Mouse (Mus musculus) forebrain, embryonic 15.5 days (tissue): ENCODE measurements at regions not wholly inside any gene's neighbourhood (a gene's known extent, or its start where the extent isn't known, plus 50 kb on each side); places are given as distances from the start of the nearest gene placed in this dataset.

Experiments used
- ATAC-seq: fragments of 200-750 bp; cut with Nextera tagmentation; replicated peaks from 2 replicates; pipeline ENCODE4 v1.8.0; 2017; ENCODE audit warnings: mild to moderate bottlenecking, moderate TSS enrichment, moderate library complexity
- H3K27ac ChIP-seq: fragments of 300-500 bp; sonication (generic); replicated peaks from 2 replicates; pipeline ENCODE4 v1.5.1; 2015; ENCODE audit warnings: mild to moderate bottlenecking, inconsistent platforms
- H3K27me3 ChIP-seq: fragments of 300-500 bp; sonication (generic); 2 replicates; pipeline ENCODE4 v1.6.1; 2015; ENCODE audit warnings: inconsistent platforms
- H3K36me3 ChIP-seq: fragments of 300-500 bp; sonication (generic); 2 replicates; pipeline ENCODE4 v1.6.1; 2015; ENCODE audit warnings: mild to moderate bottlenecking, inconsistent platforms
- H3K4me1 ChIP-seq: fragments of 300-500 bp; sonication (generic); 2 replicates; pipeline ENCODE4 v1.6.1; 2015; ENCODE audit warnings: inconsistent platforms
- H3K4me2 ChIP-seq: fragments of 300-500 bp; sonication (generic); replicated peaks from 2 replicates; pipeline ENCODE4 v1.6.1; 2015; ENCODE audit warnings: mild to moderate bottlenecking, inconsistent platforms
- H3K4me3 ChIP-seq: fragments of 300-500 bp; sonication (generic); 2 replicates; pipeline ENCODE4 v1.5.1; 2015; ENCODE audit warnings: mild to moderate bottlenecking, inconsistent platforms
- H3K9ac ChIP-seq: fragments of 300-500 bp; sonication (generic); replicated peaks from 2 replicates; pipeline ENCODE4 v1.6.1; 2015; ENCODE audit warnings: mild to moderate bottlenecking, inconsistent platforms
- H3K9me3 ChIP-seq: fragments of 300-500 bp; sonication (generic); 2 replicates; pipeline ENCODE4 v1.6.1; 2016; ENCODE audit warnings: inconsistent platforms
- WGBS: fragments of 180-500 bp; shearing (Covaris S2); methylation state at CpG from one replicate; pipeline ENCODE4 v1.1.7; 2015; ENCODE audit warnings: mixed read lengths; 5-methylcytosine and 5-hydroxymethylcytosine counted together

DNA sequence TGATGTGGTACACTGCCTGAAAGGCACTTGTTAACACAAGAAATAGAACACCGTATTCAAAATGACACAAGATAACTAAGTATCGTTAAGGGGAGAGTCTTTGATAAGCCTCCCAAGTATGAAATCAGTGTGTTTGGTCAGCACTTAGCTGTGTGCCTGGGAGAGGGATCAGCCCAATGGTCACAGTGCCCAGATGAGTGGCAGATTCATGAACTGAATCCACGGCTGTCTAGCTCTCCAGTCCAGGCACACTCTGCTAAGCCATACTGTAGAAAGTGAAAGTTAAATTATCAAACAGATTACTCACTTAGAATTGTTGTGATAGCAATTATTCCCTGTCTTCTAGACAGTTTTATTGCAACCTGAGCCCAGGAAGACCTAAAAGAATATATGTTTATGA is 176.0 kb upstream of the Far2 start:
- Histone ChIP-seq H3K4me3 (no peak overlapping the region), H3K27me3 (no peaks in the 10 kb centered on the region), H3K4me2 (no peak overlapping the region), H3K36me3 (no peaks in the 10 kb centered on the region), H3K27ac (no peak overlapping the region), H3K9ac (no peak overlapping the region), H3K4me1 (no peaks in the 10 kb centered on the region), H3K9me3 (no peaks in the 10 kb centered on the region)
- ATAC-seq, result no peak
- 78% methylated on average over 3 of the region's 3 CpGs for WGBS

DNA sequence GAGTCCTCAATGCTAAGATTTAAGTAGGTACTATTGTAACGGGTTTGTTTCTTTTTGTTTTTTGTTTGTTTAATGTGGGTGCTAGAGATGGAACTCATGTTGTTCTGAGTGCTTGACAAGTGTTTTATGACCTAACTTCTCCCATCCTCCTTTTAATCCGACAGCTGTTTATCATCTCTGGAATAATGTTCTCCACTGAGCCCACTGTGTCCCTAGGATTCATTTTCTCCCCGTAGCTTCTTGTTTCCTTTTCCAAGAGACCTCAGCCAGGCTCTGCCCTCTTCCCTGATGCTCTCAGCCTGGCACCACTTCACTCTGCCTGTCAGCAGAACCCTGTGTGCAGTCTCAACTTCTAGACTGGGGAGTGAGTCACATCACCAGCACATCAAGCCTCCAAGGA is 173.9 kb upstream of the Far2 start:
- no peak for ATAC-seq
- no peak overlapping the region for H3K9ac ChIP-seq
- H3K4me1 ChIP-seq, result no peaks in the 10 kb centered on the region
- no peaks in the 10 kb centered on the region for H3K36me3 ChIP-seq
- WGBS, result 87% methylated on average over 3 of the region's 3 CpGs
- no peak overlapping the region for H3K4me2 ChIP-seq
- no peaks in the 10 kb centered on the region for H3K27me3 ChIP-seq
- H3K4me3 ChIP-seq, result no peak overlapping the region
- no peaks in the 10 kb centered on the region for H3K9me3 ChIP-seq
- H3K27ac ChIP-seq, result no peak overlapping the region

- Histone ChIP-seq H3K4me2 (no peak overlapping the region), H3K9me3 (no peaks in the 10 kb centered on the region), H3K36me3 (no peaks in the 10 kb centered on the region), H3K4me1 (no peaks in the 10 kb centered on the region), H3K27ac (no peak overlapping the region), H3K27me3 (no peaks in the 10 kb centered on the region), H3K4me3 (no peak overlapping the region), H3K9ac (no peak overlapping the region)
- 89% methylated on average over 3 of the region's 3 CpGs for WGBS
- no peak for ATAC-seq
These were observed 168.6 kb upstream of the Far2 start for GRCm38 (mm10) chr6:147878485-147878884.

- Histone ChIP-seq H3K4me2 (no peak overlapping the region), H3K9me3 (no peaks in the 10 kb centered on the region), H3K27me3 (no peaks in the 10 kb centered on the region), H3K27ac (no peak overlapping the region), H3K36me3 (no peaks in the 10 kb centered on the region), H3K9ac (no peak overlapping the region), H3K4me3 (no peak overlapping the region), H3K4me1 (no peaks in the 10 kb centered on the region)
- WGBS, result 86% methylated on average over 4 of the region's 4 CpGs
- ATAC-seq, result no peak
These were observed 161.2 kb upstream of the Far2 start for GRCm38 (mm10) chr6:147885902-147886301.

- Histone ChIP-seq H3K4me1 (0 out of 2 replicates have a peak, but pooled peaks cover 9% of the 10 kb centered on the region), H3K4me2 (no peak overlapping the region), H3K9me3 (no peaks in the 10 kb centered on the region), H3K9ac (no peak overlapping the region), H3K4me3 (no peak overlapping the region), H3K27me3 (no peaks in the 10 kb centered on the region), H3K36me3 (no peaks in the 10 kb centered on the region), H3K27ac (no peak overlapping the region; the same call in 1 of the 2 replicates)
- 71% methylated on average over 1 of the region's 1 CpGs for WGBS
- ATAC-seq, result peak; percentile 66; the same call in 1 of the 2 replicates
These were observed 127.4 kb upstream of the Far2 start for GRCm38 (mm10) chr6:147919697-147920096.

DNA sequence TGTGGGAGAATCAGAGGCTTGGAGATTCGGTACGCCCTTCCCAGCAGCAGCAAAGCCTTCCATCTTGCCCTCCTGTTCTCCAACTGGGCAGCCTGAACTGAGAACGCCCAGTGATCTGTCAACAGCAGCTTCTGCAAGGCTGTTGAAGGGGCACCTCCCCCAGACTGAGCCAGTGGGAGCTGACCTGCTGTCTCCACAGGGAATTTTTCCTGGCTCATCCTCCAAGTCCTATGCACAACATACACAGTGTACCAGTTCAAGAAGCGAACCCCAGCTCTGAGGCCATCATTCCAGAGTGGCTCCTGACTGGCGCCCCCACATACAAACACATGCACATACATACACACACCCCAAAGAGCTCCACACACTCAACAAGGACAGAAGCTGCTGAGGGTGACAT is 126.0 kb upstream of the Far2 start:
- H3K9ac ChIP-seq, result no peak overlapping the region
- no peak for ATAC-seq
- H3K4me2 ChIP-seq, result no peak overlapping the region
- H3K4me3 ChIP-seq, result no peak overlapping the region
- H3K4me1 ChIP-seq, result 0 out of 2 replicates have a peak, but pooled peaks cover 9% of the 10 kb centered on the region
- H3K36me3 ChIP-seq, result no peaks in the 10 kb centered on the region
- H3K27me3 ChIP-seq, result no peaks in the 10 kb centered on the region
- H3K9me3 ChIP-seq, result no peaks in the 10 kb centered on the region
- 73% methylated on average over 5 of the region's 5 CpGs for WGBS
- no peak overlapping the region for H3K27ac ChIP-seq

- Histone ChIP-seq H3K9me3 (no peaks in the 10 kb centered on the region), H3K27ac (no peak overlapping the region), H3K9ac (no peak overlapping the region), H3K4me2 (no peak overlapping the region), H3K4me3 (no peak overlapping the region), H3K4me1 (0 out of 2 replicates have a peak, but pooled peaks cover 9% of the 10 kb centered on the region), H3K27me3 (no peaks in the 10 kb centered on the region), H3K36me3 (no peaks in the 10 kb centered on the region)
- no peak for ATAC-seq
- 80% methylated on average over 5 of the region's 5 CpGs for WGBS
These were observed 124.6 kb upstream of the Far2 start for GRCm38 (mm10) chr6:147922506-147922905.

DNA sequence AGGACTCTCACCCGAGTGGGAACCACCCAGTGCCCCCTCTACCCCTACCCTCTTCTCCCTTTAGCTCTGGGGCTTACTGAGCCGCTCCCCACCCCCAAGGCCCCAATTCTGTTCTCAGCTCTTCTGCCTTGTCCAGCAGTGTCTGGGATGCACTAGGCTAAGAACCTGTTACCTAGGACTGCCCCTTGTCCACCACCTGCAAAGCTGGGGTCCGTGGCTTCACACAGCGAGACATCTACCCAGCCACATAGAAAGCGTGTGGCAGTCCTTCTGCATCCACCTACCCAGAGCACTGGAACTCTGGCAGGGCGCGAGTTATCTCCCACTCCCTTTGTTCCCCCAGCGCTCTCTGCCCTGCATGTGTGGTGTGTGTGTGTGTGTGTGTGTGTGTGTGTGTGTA is 123.8 kb upstream of the Far2 start:
- no peak for ATAC-seq
- Histone ChIP-seq H3K9me3 (no peaks in the 10 kb centered on the region), H3K4me3 (no peak overlapping the region), H3K27me3 (no peaks in the 10 kb centered on the region), H3K4me2 (no peak overlapping the region), H3K9ac (no peak overlapping the region), H3K4me1 (0 out of 2 replicates have a peak, but pooled peaks cover 9% of the 10 kb centered on the region), H3K27ac (no peak overlapping the region), H3K36me3 (no peaks in the 10 kb centered on the region)
- 94% methylated on average over 8 of the region's 8 CpGs for WGBS

DNA sequence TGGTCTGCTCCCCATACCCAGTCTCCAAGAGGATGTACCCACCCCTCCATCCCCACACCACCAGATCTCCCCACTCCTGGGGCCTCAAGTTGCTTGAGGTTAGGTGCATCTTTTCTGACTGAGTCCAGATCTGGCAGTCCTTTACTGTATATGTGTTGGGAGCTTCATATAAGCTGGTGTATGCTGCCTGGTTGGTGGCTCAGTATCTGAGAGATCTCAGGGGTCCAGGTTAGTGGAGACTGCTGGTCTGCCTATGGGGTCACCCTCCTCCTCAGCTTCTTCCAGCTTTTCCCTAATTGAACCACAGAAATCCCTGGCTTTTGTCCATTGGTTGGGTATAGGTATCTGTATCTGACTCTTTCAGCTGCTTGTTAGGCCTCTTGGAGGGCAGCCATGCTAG is 118.1 kb upstream of the Far2 start:
- Histone ChIP-seq H3K36me3 (no peaks in the 10 kb centered on the region), H3K9me3 (no peaks in the 10 kb centered on the region), H3K4me1 (no peaks in the 10 kb centered on the region), H3K4me2 (no peak overlapping the region), H3K27me3 (no peaks in the 10 kb centered on the region), H3K27ac (no peak overlapping the region), H3K4me3 (no peak overlapping the region), H3K9ac (no peak overlapping the region)
- ATAC-seq, result no peak

DNA sequence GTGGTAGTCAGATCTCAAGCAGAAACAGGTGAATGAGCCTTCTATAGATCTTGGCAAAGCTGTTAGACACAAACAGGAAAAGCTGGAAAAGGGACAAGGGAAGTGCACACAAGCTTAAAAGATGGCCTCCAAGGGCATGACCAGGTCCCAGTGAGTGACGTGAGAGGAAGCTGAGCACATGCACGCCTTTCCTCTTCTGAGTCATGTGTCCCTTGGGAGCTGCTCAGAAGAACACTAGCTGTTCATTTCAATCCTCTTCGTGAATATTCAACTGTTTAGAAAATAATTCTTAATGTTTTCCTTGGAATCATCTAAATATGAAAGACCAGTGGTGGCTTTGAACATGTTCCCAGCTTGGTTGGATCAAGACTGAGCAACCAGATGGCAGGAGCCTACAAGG is 103.0 kb upstream of the Far2 start:
- peaks cover 6% of the 10 kb centered on the region for H3K4me1 ChIP-seq
- H3K9ac ChIP-seq, result no peak overlapping the region
- no peak overlapping the region for H3K4me2 ChIP-seq
- H3K36me3 ChIP-seq, result no peaks in the 10 kb centered on the region
- H3K27ac ChIP-seq, result no peak overlapping the region
- no peak for ATAC-seq
- H3K27me3 ChIP-seq, result no peaks in the 10 kb centered on the region
- no peaks in the 10 kb centered on the region for H3K9me3 ChIP-seq
- WGBS, result 77% methylated on average over 3 of the region's 3 CpGs
- no peak overlapping the region for H3K4me3 ChIP-seq

DNA sequence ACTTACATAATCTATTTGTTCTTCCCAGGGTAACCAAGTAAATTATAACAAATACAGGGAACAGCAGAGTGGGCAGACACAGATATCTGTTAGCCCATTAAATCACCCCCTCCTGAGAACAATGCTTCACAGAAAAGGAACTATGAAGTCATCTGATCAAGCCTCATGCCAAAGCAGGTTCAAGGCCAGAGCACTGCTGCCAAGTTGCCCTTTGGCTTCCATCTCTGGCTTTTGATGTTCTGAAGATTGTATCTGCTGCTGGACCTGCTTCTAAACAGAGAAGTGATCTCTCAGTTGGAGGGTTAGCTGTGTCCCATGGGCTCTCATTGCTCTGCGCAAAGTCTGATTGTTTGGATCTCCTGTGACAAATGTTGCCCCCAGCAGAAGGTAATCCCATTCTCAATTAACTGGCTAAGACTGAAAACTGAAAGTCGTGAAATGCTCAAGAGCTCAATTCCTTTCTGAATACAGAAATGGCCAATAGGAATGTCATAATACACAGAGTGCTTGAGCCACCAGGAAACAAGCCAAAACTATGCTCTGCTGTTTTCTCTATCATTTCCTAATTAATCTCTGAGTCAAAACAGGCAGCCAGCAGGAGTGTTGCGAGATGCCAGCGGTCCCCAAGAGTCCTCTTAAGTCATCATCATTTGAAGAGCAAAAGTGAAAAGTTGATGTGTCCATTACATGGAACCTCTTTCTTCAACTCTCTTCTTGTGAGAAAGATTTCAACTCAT is 102.0 kb upstream of the Far2 start:
- ATAC-seq, result no peak
- 80% methylated on average over 4 of the region's 4 CpGs for WGBS
- no peaks in the 10 kb centered on the region for H3K36me3 ChIP-seq
- H3K4me3 ChIP-seq, result no peak overlapping the region
- H3K4me1 ChIP-seq, result peaks cover 6% of the 10 kb centered on the region
- H3K9me3 ChIP-seq, result no peaks in the 10 kb centered on the region
- H3K27ac ChIP-seq, result no peak overlapping the region
- H3K4me2 ChIP-seq, result no peak overlapping the region
- no peak overlapping the region for H3K9ac ChIP-seq
- H3K27me3 ChIP-seq, result no peaks in the 10 kb centered on the region

- Histone ChIP-seq H3K9me3 (no peaks in the 10 kb centered on the region), H3K9ac (no peak overlapping the region), H3K4me2 (no peak overlapping the region), H3K27ac (no peak overlapping the region), H3K4me3 (no peak overlapping the region), H3K27me3 (no peaks in the 10 kb centered on the region), H3K36me3 (no peaks in the 10 kb centered on the region), H3K4me1 (peaks cover 6% of the 10 kb centered on the region)
- peak; percentile 69 for ATAC-seq
- 67% methylated on average over 4 of the region's 4 CpGs for WGBS
These were observed 99.1 kb upstream of the Far2 start for GRCm38 (mm10) chr6:147947997-147948396.

DNA sequence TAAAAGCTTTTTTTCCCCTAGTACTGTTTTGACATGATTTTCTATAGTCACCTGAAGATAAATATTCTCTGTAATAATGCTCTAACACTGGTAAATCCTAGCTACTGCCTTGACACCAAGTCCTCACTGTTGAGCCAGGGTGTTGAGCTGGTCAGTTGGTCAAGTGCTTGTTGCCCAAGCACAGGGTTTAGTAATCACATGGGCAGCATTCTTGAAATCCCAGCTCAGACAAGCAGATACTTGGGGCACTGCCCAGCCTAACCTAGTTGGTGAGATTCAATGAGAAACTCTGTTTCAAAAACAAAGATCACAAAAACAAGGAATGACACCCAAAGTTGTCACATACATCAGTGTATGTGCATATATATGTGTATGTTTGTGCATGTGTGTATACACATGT is 95.4 kb upstream of the Far2 start:
- Histone ChIP-seq H3K4me2 (no peak overlapping the region), H3K27me3 (no peaks in the 10 kb centered on the region), H3K4me3 (no peak overlapping the region), H3K27ac (no peak overlapping the region), H3K9ac (no peak overlapping the region), H3K4me1 (peaks cover 6% of the 10 kb centered on the region), H3K9me3 (no peaks in the 10 kb centered on the region), H3K36me3 (no peaks in the 10 kb centered on the region)
- no peak for ATAC-seq
